Mouse (Mus musculus) MEL (cell line): ENCODE results near the gene Fam180a. TPM values are rescaled to one million over a fixed set of nuclear protein-coding genes. Genes with fewer than 3 reads are reported as not detected.

Source experiments
- DNase-seq: peaks from one replicate; pipeline ENCODE4 v3.0.0; 2011; ENCODE audit warnings: low read depth, low spot score
- H3K27ac ChIP-seq: 2 replicates; pipeline ENCODE4 v1.5.1; 2012; ENCODE audit warnings: low read depth, mild to moderate bottlenecking, control low read depth, low read length, moderate library complexity; ENCODE audit not compliant: control insufficient read depth
- H3K27me3 ChIP-seq, 2 experiments: fragments of 150-350 bp in 1 of 2; sonication (generic) in 1 of 2; 2 replicates each; pipeline ENCODE4 v1.6.1; 2012; ENCODE audit warnings: low read length in 2 of 2, mild to moderate bottlenecking in 2 of 2, improper control_type of control experiment in 1 of 2, moderate library complexity in 1 of 2; ENCODE audit not compliant: insufficient read depth in 2 of 2, control insufficient read depth in 1 of 2
- H3K36me3 ChIP-seq, 2 experiments: 2 replicates each; pipeline ENCODE4 v1.6.1; 2012 to 2014; ENCODE audit warnings: low read length in 2 of 2, improper control_type of control experiment in 1 of 2, inconsistent platforms in 1 of 2, mild to moderate bottlenecking in 1 of 2; ENCODE audit not compliant: insufficient read depth in 2 of 2, control insufficient read depth in 1 of 2
- H3K4me1 ChIP-seq, 2 experiments: fragments of 150-350 bp in 1 of 2; sonication (generic) in 1 of 2; 2 replicates each; pipeline ENCODE4 v1.6.1; 2012; ENCODE audit warnings: low read length in 2 of 2, improper control_type of control experiment in 1 of 2, mild to moderate bottlenecking in 1 of 2; ENCODE audit not compliant: insufficient read depth in 2 of 2, control insufficient read depth in 1 of 2
- H3K4me3 ChIP-seq, 2 experiments: fragments of 150-350 bp in 1 of 2; sonication (generic) in 1 of 2; 2 replicates each; pipeline ENCODE4 v1.5.1; 2012; ENCODE audit warnings: low read depth in 2 of 2, low read length in 2 of 2, mild to moderate bottlenecking in 2 of 2, moderate library complexity in 2 of 2, control low read depth in 1 of 2, improper control_type of control experiment in 1 of 2; ENCODE audit not compliant: control insufficient read depth in 1 of 2, insufficient read depth in 1 of 2
- H3K79me2 ChIP-seq: 2 replicates; pipeline ENCODE4 v1.6.1; 2012; ENCODE audit warnings: mild to moderate bottlenecking, low read length, moderate library complexity; ENCODE audit not compliant: control insufficient read depth, poor library complexity, insufficient read depth
- H3K9ac ChIP-seq: 2 replicates; pipeline ENCODE4 v1.6.1; 2012; ENCODE audit warnings: low read depth, mild to moderate bottlenecking, control low read depth, low read length, moderate library complexity; ENCODE audit not compliant: control insufficient read depth, poor library complexity, severe bottlenecking
- H3K9me3 ChIP-seq: fragments of 150-350 bp; sonication (generic); replicated peaks from 2 replicates; pipeline ENCODE4 v1.6.1; 2012; ENCODE audit warnings: mild to moderate bottlenecking, low read length, improper control_type of control experiment, moderate library complexity; ENCODE audit not compliant: insufficient read depth
- BHLHE40 ChIP-seq: IDR thresholded peaks from 2 replicates; pipeline ENCODE4 v1.6.1; 2012; ENCODE audit warnings: low read depth, mild to moderate bottlenecking, inconsistent platforms, low read length, improper control_type of control experiment, borderline replicate concordance
- CHD1 ChIP-seq: IDR thresholded peaks from 2 replicates; pipeline ENCODE4 v1.6.1; 2012; ENCODE audit warnings: low read depth, mild to moderate bottlenecking, inconsistent platforms, low read length, improper control_type of control experiment
- CHD2 ChIP-seq: IDR thresholded peaks from 2 replicates; pipeline ENCODE4 v1.6.1; 2011; ENCODE audit warnings: low read length, improper control_type of control experiment
- CTCF ChIP-seq, 3 experiments: IDR thresholded peaks in 2 of 3; conservative IDR thresholded peaks in 1 of 3; 2 replicates each; pipeline ENCODE4 v1.5.1; 2011 to 2012; ENCODE audit warnings: low read length in 3 of 3, low read depth in 2 of 3, mild to moderate bottlenecking in 2 of 3, improper control_type of control experiment in 1 of 3, inconsistent platforms in 1 of 3, mixed read lengths in 1 of 3, moderate library complexity in 1 of 3; ENCODE audit not compliant: control insufficient read depth in 1 of 3, insufficient read depth in 1 of 3, poor library complexity in 1 of 3, severe bottlenecking in 1 of 3
- E2F4 ChIP-seq: IDR thresholded peaks from 2 replicates; pipeline ENCODE4 v1.6.1; 2011; ENCODE audit warnings: low read depth, low read length, improper control_type of control experiment, borderline replicate concordance
- EP300 ChIP-seq, 2 experiments: IDR thresholded peaks; 2 replicates each; pipeline ENCODE4 v1.6.1; 2011; ENCODE audit warnings: improper control_type of control experiment in 2 of 2, low read length in 2 of 2, low read depth in 1 of 2, mild to moderate bottlenecking in 1 of 2
- ETS1 ChIP-seq: IDR thresholded peaks from 2 replicates; pipeline ENCODE4 v1.6.1; 2012; ENCODE audit warnings: low read depth, mild to moderate bottlenecking, inconsistent platforms, low read length, improper control_type of control experiment, moderate library complexity
- GABPA ChIP-seq: IDR thresholded peaks from 2 replicates; pipeline ENCODE4 v1.6.1; 2012; ENCODE audit warnings: low read depth, mild to moderate bottlenecking, inconsistent platforms, low read length, improper control_type of control experiment, moderate library complexity
- MAFK ChIP-seq: IDR thresholded peaks from 2 replicates; pipeline ENCODE4 v1.6.1; 2011; ENCODE audit warnings: low read depth, mild to moderate bottlenecking, low read length, improper control_type of control experiment, borderline replicate concordance
- MEF2A ChIP-seq: IDR thresholded peaks from 2 replicates; pipeline ENCODE4 v1.6.1; 2014; ENCODE audit warnings: low read depth, mild to moderate bottlenecking, inconsistent platforms, low read length, improper control_type of control experiment; ENCODE audit not compliant: poor library complexity, insufficient replicate concordance, severe bottlenecking; ENCODE audit errors: extremely low read depth
- MYB ChIP-seq: IDR thresholded peaks from 2 replicates; pipeline ENCODE4 v1.6.1; 2011; ENCODE audit warnings: mild to moderate bottlenecking, low read depth, low read length, improper control_type of control experiment
- NRF1 ChIP-seq: IDR thresholded peaks from 2 replicates; pipeline ENCODE4 v1.6.1; 2014; ENCODE audit warnings: low read depth, mild to moderate bottlenecking, inconsistent platforms, low read length, improper control_type of control experiment, moderate library complexity; ENCODE audit not compliant: poor library complexity, insufficient read depth, severe bottlenecking
- POLR2AphosphoS2 ChIP-seq: IDR thresholded peaks from 2 replicates; pipeline ENCODE4 v1.6.1; 2011; ENCODE audit warnings: low read length, improper control_type of control experiment
- POLR2AphosphoS5 ChIP-seq: IDR thresholded peaks from 2 replicates; pipeline ENCODE4 v1.6.1; 2012; ENCODE audit warnings: low read depth, borderline replicate concordance, mild to moderate bottlenecking, inconsistent platforms, low read length, moderate library complexity, mixed read lengths
- RAD21 ChIP-seq: IDR thresholded peaks from 2 replicates; pipeline ENCODE4 v1.6.1; 2011; ENCODE audit warnings: mild to moderate bottlenecking, low read depth, low read length, improper control_type of control experiment
- SIN3A ChIP-seq: IDR thresholded peaks from 2 replicates; pipeline ENCODE4 v1.6.1; 2012; ENCODE audit warnings: low read length, improper control_type of control experiment, inconsistent platforms
- SMC3 ChIP-seq: IDR thresholded peaks from 2 replicates; pipeline ENCODE4 v1.6.1; 2011; ENCODE audit warnings: low read depth, low read length, improper control_type of control experiment
- USF1 ChIP-seq: IDR thresholded peaks from 2 replicates; pipeline ENCODE4 v1.6.1; 2014; ENCODE audit warnings: low read depth, mild to moderate bottlenecking, inconsistent platforms, low read length, improper control_type of control experiment, moderate library complexity
- USF2 ChIP-seq, 2 experiments: IDR thresholded peaks; 2 replicates each; pipeline ENCODE4 v1.6.1; 2011 to 2012; ENCODE audit warnings: improper control_type of control experiment in 2 of 2, low read length in 2 of 2, borderline replicate concordance in 1 of 2, inconsistent platforms in 1 of 2, low read depth in 1 of 2, mild to moderate bottlenecking in 1 of 2; ENCODE audit not compliant: insufficient read depth in 1 of 2
- ZKSCAN1 ChIP-seq: IDR thresholded peaks from 2 replicates; pipeline ENCODE4 v1.6.1; 2012; ENCODE audit warnings: low read depth, mild to moderate bottlenecking, inconsistent platforms, low read length, improper control_type of control experiment, moderate library complexity
- ZNF384 ChIP-seq: IDR thresholded peaks from 2 replicates; pipeline ENCODE4 v1.6.1; 2012; ENCODE audit warnings: low read depth, mild to moderate bottlenecking, inconsistent platforms, low read length, improper control_type of control experiment
- polyA plus RNA-seq, 2 experiments: library from polyadenylated mRNA; stranded (reverse) in 1 of 2; unstranded in 1 of 2; fragments of >175 nt in 1 of 2; fragments of >200 nt in 1 of 2; gene quantifications; 2 replicates each; pipeline versions ENCODE4 v1.2.1 to v1.2.4; 2012; ENCODE audit warnings: low replicate concordance in 2 of 2, low read depth in 1 of 2; ENCODE audit not compliant: insufficient read length in 2 of 2, insufficient read depth in 1 of 2, missing spikeins in 1 of 2
- total RNA-seq: library from RNA; depleted of rRNA; stranded (reverse); fragments of 300-350 nt; gene quantifications from 2 replicates; pipeline ENCODE4 v1.2.3, GENCODE M21; 2012

Fam180a gene
- total and polyA plus RNA-seq, 3 experiments: not detected

- Histone ChIP-seq H3K27me3 (peaks cover 4 to 19% of the 10 kb centered on the region in 2 experiments), H3K36me3 (no peaks in the 10 kb centered on the region), H3K4me3 (no peak overlapping the region), H3K79me2 (no peaks in the 10 kb centered on the region), H3K4me1 (no peaks in the 10 kb centered on the region), H3K9ac (no peak overlapping the region), H3K9me3 (no peaks in the 10 kb centered on the region), H3K27ac (no peak overlapping the region)
- DNase-seq: no peak
- no peak for TF ChIP-seq USF2 (IDR thresholded peaks at IDR 0.05; ENCODE audit: borderline replicate concordance in 1 of 2, insufficient read depth in 1 of 2, low read depth in 1 of 2, low read length in 2 of 2)
- no peak for TF ChIP-seq E2F4
These were observed 12.4 kb downstream of the Fam180a start for GRCm38 (mm10) chr6:35313520-35313919.

DNA sequence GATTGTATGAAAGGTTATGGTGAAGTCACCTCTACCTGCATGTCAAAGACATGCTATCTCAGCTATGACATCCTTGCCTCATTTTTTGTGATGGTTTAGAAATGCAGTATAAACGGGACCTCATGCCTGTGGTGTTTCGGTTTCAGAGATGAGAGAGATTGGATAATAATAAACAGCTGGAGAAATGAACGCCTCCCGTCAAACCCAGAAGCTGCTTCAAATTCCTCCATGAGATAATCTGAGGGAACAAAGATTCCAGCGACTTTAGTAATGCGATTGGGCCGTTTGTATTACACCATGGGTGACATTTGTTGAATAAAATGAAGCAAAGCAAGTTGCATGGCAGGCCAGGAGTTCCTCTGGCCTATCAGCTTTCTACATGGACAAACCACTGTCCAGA, 16.5 kb downstream of the Fam180a start:
- peaks cover 3 to 5% of the 10 kb centered on the region in 2 experiments; a peak in 2 of 4 replicates for H3K27me3 ChIP-seq
- H3K9ac ChIP-seq: no peak overlapping the region
- TF ChIP-seq USF2 (IDR thresholded peaks at IDR 0.05; ENCODE audit: borderline replicate concordance in 1 of 2, insufficient read depth in 1 of 2, low read depth in 1 of 2, low read length in 2 of 2) (no peak), CHD2 (no peak), CTCF (IDR thresholded peaks at IDR 0.05 in 2 of 3, conservative IDR thresholded peaks at IDR 0.05 in 1 of 3; ENCODE audit: control insufficient read depth in 1 of 3, insufficient read depth in 1 of 3, low read depth in 2 of 3, low read length in 3 of 3, poor library complexity in 1 of 3, severe bottlenecking in 1 of 3) (no peak), ZNF384 (no peak), ZKSCAN1 (no peak), RAD21 (no peak), SIN3A (no peak), POLR2AphosphoS2 (no peak), GABPA (no peak), BHLHE40 (no peak), USF1 (no peak), ETS1 (no peak), EP300 (IDR thresholded peaks at IDR 0.05; ENCODE audit: low read depth in 1 of 2, low read length in 2 of 2) (no peak)
- TF ChIP-seq, all 39 proteins: peak for 0
- H3K4me1 ChIP-seq: no peaks in the 10 kb centered on the region
- no peak overlapping the region for H3K4me3 ChIP-seq
- DNase-seq: no peak
- H3K27ac ChIP-seq: no peak overlapping the region
- no peaks in the 10 kb centered on the region for H3K79me2 ChIP-seq
- H3K9me3 ChIP-seq: no peaks in the 10 kb centered on the region
- no peaks in the 10 kb centered on the region for H3K36me3 ChIP-seq

DNA sequence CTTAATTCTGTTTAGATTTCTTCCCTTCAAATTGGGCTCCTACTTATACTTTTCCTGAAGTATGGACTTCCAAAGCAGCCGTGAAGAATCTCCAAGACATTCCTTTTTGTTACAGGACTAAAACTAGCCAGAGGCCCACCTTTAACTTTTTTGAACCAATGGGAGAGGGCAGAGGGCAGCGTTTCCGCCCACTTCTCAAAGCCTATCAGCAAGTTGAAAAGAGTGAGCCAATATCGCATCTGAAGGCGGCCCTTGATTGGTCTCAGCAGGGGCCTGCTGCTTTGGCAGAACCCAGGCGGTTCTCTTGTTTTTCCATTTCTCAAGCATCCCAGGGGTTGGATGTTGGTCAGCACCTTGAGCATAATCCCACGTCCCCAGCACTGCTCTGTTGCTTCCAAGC, 17.9 kb downstream of the Fam180a start, which contains the start of gene Slc13a4:
TSS of gene Slc13a4 (minus strand) at position 95 of the 400 bp plus-strand sequence.
- peaks cover under 1 to 8% of the 10 kb centered on the region in 2 experiments; a peak in 3 of 4 replicates for H3K27me3 ChIP-seq
- no peaks in the 10 kb centered on the region for H3K9me3 ChIP-seq
- H3K9ac ChIP-seq: no peak within 1 kb of the TSS
- no peak within 1 kb of the TSS for H3K27ac ChIP-seq
- no peaks in the 10 kb centered on the region for H3K36me3 ChIP-seq
- H3K79me2 ChIP-seq: no peaks in the 10 kb centered on the region
- H3K4me1 ChIP-seq: no peaks in the 10 kb centered on the region
- no peak for DNase-seq
- TF ChIP-seq BHLHE40: no peak
- no peak for TF ChIP-seq CHD1
- no peak for TF ChIP-seq MAFK
- TF ChIP-seq POLR2AphosphoS5: no peak
- no peak for TF ChIP-seq NRF1
- TF ChIP-seq SMC3: no peak
- no peak for TF ChIP-seq MYB
- TF ChIP-seq RAD21: no peak
- no peak for TF ChIP-seq MEF2A
- no peak within 1 kb of the TSS for H3K4me3 ChIP-seq
